Mouse (Mus musculus) midbrain, embryonic 11.5 days (tissue): ENCODE measurements at regions not wholly inside any gene's neighbourhood (a gene's known extent, or its start where the extent isn't known, plus 50 kb on each side); places are given as distances from the start of the nearest gene placed in this dataset.

Experiments used
- ATAC-seq: fragments of 200-750 bp; cut with Nextera tagmentation; 2 replicates; pipeline ENCODE4 v1.8.0; 2017; ENCODE audit warnings: moderate TSS enrichment, moderate library complexity; ENCODE audit not compliant: low FRiP score
- DNase-seq: peaks from one replicate; pipeline ENCODE4 v3.0.0; 2015; ENCODE audit warnings: low spot score; ENCODE audit errors: missing footprints
- H3K27ac ChIP-seq: fragments of 300-500 bp; sonication (generic); 2 replicates; pipeline ENCODE4 v1.5.1; 2014; ENCODE audit warnings: low read depth, low read length
- H3K27me3 ChIP-seq: fragments of 300-500 bp; sonication (generic); 2 replicates; pipeline ENCODE4 v1.6.1; 2014; ENCODE audit warnings: mild to moderate bottlenecking, low read length, moderate library complexity, mixed read lengths; ENCODE audit not compliant: control insufficient read depth, insufficient read depth
- H3K36me3 ChIP-seq: fragments of 300-500 bp; sonication (generic); 2 replicates; pipeline ENCODE4 v1.6.1; 2014; ENCODE audit warnings: mild to moderate bottlenecking, low read length, moderate library complexity, mixed read lengths; ENCODE audit not compliant: control insufficient read depth, insufficient read depth
- H3K4me1 ChIP-seq: fragments of 300-500 bp; sonication (generic); 2 replicates; pipeline ENCODE4 v1.6.1; 2014; ENCODE audit warnings: low read length; ENCODE audit not compliant: control insufficient read depth, insufficient read depth
- H3K4me2 ChIP-seq: fragments of 300-500 bp; sonication (generic); 2 replicates; pipeline ENCODE4 v1.6.1; 2014; ENCODE audit warnings: mild to moderate bottlenecking, moderate library complexity
- H3K4me3 ChIP-seq: fragments of 300-500 bp; sonication (generic); 2 replicates; pipeline ENCODE4 v1.5.1; 2014; ENCODE audit warnings: low read depth, low read length
- H3K9ac ChIP-seq: fragments of 300-500 bp; sonication (generic); 2 replicates; pipeline ENCODE4 v1.6.1; 2014; ENCODE audit warnings: low read length
- H3K9me3 ChIP-seq: fragments of 300-500 bp; sonication (generic); 2 replicates; pipeline ENCODE4 v1.6.1; 2016; ENCODE audit warnings: low read length; ENCODE audit not compliant: control insufficient read depth
- WGBS: fragments of 180-500 bp; shearing (Covaris S2); extraction: QIAGEN DNeasy Blood & Tissue Kit; methylation state at CpG from one replicate; pipeline ENCODE4 v1.1.7; 2014; 5-methylcytosine and 5-hydroxymethylcytosine counted together

DNA sequence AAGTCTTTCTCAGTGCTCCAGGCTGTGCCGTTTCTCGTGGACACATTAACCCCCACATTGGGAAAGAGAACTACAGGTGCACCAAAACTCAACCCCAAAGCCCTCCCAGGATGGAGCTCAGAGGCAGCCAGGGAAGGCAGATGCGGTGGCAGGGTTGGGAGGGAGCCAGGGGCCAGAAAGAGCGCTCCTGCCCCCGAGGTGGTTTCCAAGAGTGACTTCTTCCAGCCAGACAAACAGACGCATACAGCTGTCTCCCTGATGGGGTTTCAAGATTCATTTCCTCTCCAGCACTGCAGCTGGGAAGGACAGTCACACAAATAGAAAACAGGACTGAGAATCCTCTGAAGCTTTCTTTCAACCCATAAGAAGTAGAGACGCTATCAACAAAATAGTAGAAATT lies 303.5 kb downstream of the Tns1 start:
- H3K4me1 ChIP-seq = peaks cover 11% of the 10 kb centered on the region
- no peaks in the 10 kb centered on the region for H3K9me3 ChIP-seq
- 79% methylated on average over 7 of the region's 7 CpGs for WGBS
- no peak for ATAC-seq
- no peak overlapping the region for H3K4me2 ChIP-seq
- H3K4me3 ChIP-seq = no peak overlapping the region
- H3K27ac ChIP-seq = no peak overlapping the region
- no peaks in the 10 kb centered on the region for H3K27me3 ChIP-seq
- H3K36me3 ChIP-seq = no peaks in the 10 kb centered on the region
- DNase-seq = no peak
- H3K9ac ChIP-seq = no peak overlapping the region

GRCm38 (mm10) chr1:73807206-73807605 lies 317.0 kb downstream of the Tns1 start:
- Histone ChIP-seq H3K9me3 (no peaks in the 10 kb centered on the region), H3K27me3 (no peaks in the 10 kb centered on the region), H3K4me1 (no peaks in the 10 kb centered on the region), H3K27ac (no peak overlapping the region), H3K4me3 (no peak overlapping the region), H3K4me2 (no peak overlapping the region), H3K36me3 (no peaks in the 10 kb centered on the region), H3K9ac (no peak overlapping the region)
- ATAC-seq = no peak
- WGBS = 79% methylated on average over 3 of the region's 3 CpGs
- no peak for DNase-seq

GRCm38 (mm10) chr1:73805156-73805555 lies 319.1 kb downstream of the Tns1 start:
- Histone ChIP-seq H3K36me3 (no peaks in the 10 kb centered on the region), H3K4me2 (no peak overlapping the region), H3K27ac (no peak overlapping the region), H3K27me3 (no peaks in the 10 kb centered on the region), H3K9ac (no peak overlapping the region), H3K4me1 (no peaks in the 10 kb centered on the region), H3K4me3 (no peak overlapping the region), H3K9me3 (no peaks in the 10 kb centered on the region; the same call in 1 of the 2 replicates)
- DNase-seq (no peak), ATAC-seq (no peak)
- 86% methylated on average over 9 of the region's 9 CpGs for WGBS

GRCm38 (mm10) chr1:73799996-73800395 lies 324.3 kb downstream of the Tns1 start:
- no peak overlapping the region for H3K27ac ChIP-seq
- no peak for ATAC-seq
- no peaks in the 10 kb centered on the region for H3K27me3 ChIP-seq
- no peaks in the 10 kb centered on the region; the same call in 1 of the 2 replicates for H3K4me1 ChIP-seq
- H3K36me3 ChIP-seq = no peaks in the 10 kb centered on the region
- 100% methylated on average over 1 of the region's 1 CpGs for WGBS
- peak; percentile 67 for DNase-seq
- no peak overlapping the region for H3K4me2 ChIP-seq
- no peaks in the 10 kb centered on the region; the same call in 1 of the 2 replicates for H3K9me3 ChIP-seq
- no peak overlapping the region for H3K4me3 ChIP-seq
- no peak overlapping the region for H3K9ac ChIP-seq

DNA sequence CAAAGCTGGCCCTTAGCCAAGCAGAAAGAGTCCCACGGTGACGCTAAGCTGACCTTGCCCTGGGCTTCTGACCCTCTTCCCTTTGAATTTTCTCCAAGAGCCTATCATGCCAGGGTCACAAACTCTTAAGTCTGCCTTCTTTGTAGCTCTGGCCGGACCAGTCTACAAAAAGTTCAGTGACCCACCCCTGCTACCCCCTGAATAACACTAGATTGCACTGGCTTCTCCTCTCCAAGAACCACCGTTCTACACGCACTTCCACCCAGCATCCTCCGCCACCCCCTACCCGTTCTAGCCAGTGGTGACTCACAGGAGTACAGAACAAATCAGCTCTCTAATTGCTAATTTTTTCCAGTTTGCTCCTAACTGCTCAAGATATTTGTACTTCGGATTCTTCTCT lies 325.0 kb downstream of the Tns1 start:
- H3K27ac ChIP-seq = no peak overlapping the region
- DNase-seq (no peak), ATAC-seq (no peak)
- H3K4me1 ChIP-seq = no peaks in the 10 kb centered on the region; the same call in 1 of the 2 replicates
- H3K4me2 ChIP-seq = no peak overlapping the region
- H3K4me3 ChIP-seq = no peak overlapping the region
- no peaks in the 10 kb centered on the region; the same call in 1 of the 2 replicates for H3K9me3 ChIP-seq
- no peak overlapping the region for H3K9ac ChIP-seq
- H3K36me3 ChIP-seq = no peaks in the 10 kb centered on the region
- H3K27me3 ChIP-seq = no peaks in the 10 kb centered on the region
- WGBS = 69% methylated on average over 8 of the region's 8 CpGs

DNA sequence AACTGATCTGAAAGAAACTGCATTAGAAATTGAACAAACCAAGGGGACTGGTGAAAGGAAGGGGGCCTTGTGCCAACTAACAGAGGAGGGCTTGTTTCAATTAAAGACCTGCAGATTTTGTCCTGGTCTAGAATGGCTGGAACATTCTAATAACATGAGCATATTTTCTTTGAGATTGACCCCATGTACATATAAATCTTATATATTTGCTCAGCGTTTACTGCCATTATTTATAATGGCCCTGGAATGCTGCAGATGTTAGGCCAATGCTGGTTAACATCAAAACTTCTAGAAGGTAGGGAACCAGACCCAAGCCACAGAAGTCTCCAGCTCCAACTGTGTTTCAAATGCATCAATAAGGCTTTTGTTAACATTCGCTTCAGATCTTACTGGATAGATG lies 326.4 kb downstream of the Tns1 start:
- no peaks in the 10 kb centered on the region for H3K36me3 ChIP-seq
- H3K9ac ChIP-seq = no peak overlapping the region
- no peak overlapping the region for H3K4me3 ChIP-seq
- no peak overlapping the region for H3K27ac ChIP-seq
- no peaks in the 10 kb centered on the region; the same call in 1 of the 2 replicates for H3K4me1 ChIP-seq
- ATAC-seq (no peak), DNase-seq (peak; percentile 12)
- H3K9me3 ChIP-seq = no peaks in the 10 kb centered on the region; the same call in 1 of the 2 replicates
- H3K4me2 ChIP-seq = no peak overlapping the region
- no peaks in the 10 kb centered on the region for H3K27me3 ChIP-seq
- WGBS = 78% methylated on average over 2 of the region's 2 CpGs

DNA sequence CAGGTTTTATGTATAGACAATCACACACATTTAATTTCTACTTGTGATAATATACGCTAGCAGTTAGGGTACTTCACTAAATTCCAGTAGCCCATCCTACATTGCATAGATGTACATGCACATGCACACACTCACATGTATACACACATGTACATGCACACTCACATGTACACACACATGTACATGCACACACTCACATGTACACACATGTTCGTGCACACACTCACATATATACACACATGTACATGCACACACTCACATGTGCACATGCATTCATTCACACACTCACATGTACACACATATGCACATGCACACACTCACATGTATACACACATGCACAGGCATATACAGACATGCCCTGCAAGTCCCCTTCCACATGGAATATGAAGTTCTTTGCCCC lies 326.8 kb downstream of the Tns1 start:
- DNase-seq = peak; percentile 33
- WGBS = 92% methylated on average over 2 of the region's 2 CpGs

GRCm38 (mm10) chr1:73793871-73794270 lies 330.4 kb downstream of the Tns1 start:
- ATAC-seq (no peak), DNase-seq (peak; percentile 61)
- 87% methylated on average over 4 of the region's 4 CpGs for WGBS
- no peaks in the 10 kb centered on the region for H3K36me3 ChIP-seq
- no peaks in the 10 kb centered on the region for H3K27me3 ChIP-seq
- no peak overlapping the region for H3K4me2 ChIP-seq
- H3K9ac ChIP-seq = no peak overlapping the region
- H3K4me1 ChIP-seq = no peaks in the 10 kb centered on the region
- no peak overlapping the region for H3K27ac ChIP-seq
- H3K4me3 ChIP-seq = no peak overlapping the region
- H3K9me3 ChIP-seq = no peaks in the 10 kb centered on the region

More for the DNA sequence above, 326.8 kb downstream of the Tns1 start:
- no peaks in the 10 kb centered on the region for H3K27me3 ChIP-seq
- no peak overlapping the region for H3K27ac ChIP-seq
- H3K36me3 ChIP-seq = no peaks in the 10 kb centered on the region
- no peak overlapping the region for H3K9ac ChIP-seq
- no peak overlapping the region for H3K4me2 ChIP-seq
- H3K4me3 ChIP-seq = no peak overlapping the region
- H3K9me3 ChIP-seq = no peaks in the 10 kb centered on the region; the same call in 1 of the 2 replicates
- no peak for ATAC-seq
- H3K4me1 ChIP-seq = no peaks in the 10 kb centered on the region; the same call in 1 of the 2 replicates

GRCm38 (mm10) chr1:73793256-73793655 lies 331.0 kb downstream of the Tns1 start:
- Histone ChIP-seq H3K4me2 (no peak overlapping the region), H3K9ac (no peak overlapping the region), H3K27me3 (no peaks in the 10 kb centered on the region), H3K36me3 (no peaks in the 10 kb centered on the region), H3K27ac (no peak overlapping the region), H3K4me3 (no peak overlapping the region), H3K4me1 (no peaks in the 10 kb centered on the region), H3K9me3 (no peaks in the 10 kb centered on the region)
- 84% methylated on average over 3 of the region's 3 CpGs for WGBS
- ATAC-seq (no peak), DNase-seq (no peak)
